Mouse (Mus musculus) right cerebral cortex, adult 18-20 months (tissue): ENCODE results near the gene Rhoh.

Experiments used
- DNase-seq: peaks from one replicate; pipeline ENCODE4 v3.0.0; 2022; ENCODE audit warnings: mixed read lengths

Rhoh gene

DNA sequence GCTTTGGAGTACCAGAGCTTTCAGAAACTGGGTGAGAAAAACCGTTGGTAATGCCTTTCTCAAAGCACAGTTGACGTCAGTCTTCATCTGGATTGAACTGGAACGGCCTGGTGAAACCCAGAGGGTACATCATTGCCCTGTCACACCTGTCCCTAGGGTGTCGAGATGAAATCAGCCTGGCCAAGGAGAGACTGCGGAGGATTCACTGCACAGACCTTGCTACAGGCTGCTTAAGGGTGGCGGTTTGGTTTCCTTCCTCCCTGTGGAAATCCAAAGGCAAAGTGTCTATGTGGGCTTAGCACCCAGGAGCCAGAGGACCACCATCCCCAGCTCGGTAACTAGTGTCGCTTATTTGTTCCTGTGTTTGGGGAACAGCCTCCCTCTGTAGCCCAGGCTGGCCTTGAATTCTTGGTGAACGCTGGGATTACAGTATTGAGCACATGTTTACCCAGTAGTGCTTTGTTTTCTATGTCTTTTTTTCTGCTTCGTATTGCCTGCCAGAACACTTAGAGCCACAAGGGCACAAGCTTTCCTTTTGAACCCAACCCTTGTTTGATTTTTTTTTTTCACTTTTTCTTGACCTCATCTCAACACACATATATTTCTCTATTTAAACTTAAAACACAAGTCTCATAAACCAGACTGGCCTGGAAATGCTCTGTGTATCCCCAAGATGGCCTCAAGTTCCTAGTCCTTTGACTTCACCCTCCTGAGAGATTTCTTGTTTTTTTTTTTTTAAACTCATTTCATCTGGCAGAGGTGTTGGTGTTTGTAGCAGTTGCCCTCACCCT is at the start of gene Rhoh:
Rhoh (plus strand) TSS at position 60 of the 791 bp plus-strand sequence.
- no peak for DNase-seq

DNA sequence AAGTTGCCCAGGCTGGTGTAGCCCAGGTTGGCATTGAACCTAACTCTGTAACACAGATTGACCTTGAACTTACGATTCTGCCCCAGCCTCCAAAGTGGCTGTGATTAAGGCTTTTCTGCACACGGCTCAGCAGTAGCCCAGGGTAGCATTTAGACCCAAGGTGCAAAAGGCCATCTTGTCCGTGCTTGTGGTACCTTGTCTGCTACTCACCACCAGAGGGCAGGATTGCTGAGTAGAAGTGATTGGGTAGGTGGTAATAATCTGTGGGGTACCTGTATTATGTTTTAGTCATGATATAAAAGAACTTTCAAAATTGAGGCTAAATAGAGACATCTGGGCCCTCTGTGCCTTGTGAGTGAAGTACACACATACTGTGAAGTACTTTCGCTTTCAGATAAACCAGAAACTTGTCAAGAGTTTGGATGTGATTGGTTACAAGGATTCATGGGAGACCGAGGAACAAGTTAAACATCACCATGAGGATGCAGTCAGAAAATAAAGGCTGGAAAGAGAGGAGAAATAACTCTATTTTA is 37.3 kb upstream of the Rhoh start:
- peak; percentile 8 for DNase-seq

GRCm38 (mm10) chr5:65826476-65826875 is 34.5 kb upstream of the Rhoh start:
- no peak for DNase-seq

- no peak for DNase-seq
These were observed 33.9 kb upstream of the Rhoh start for GRCm38 (mm10) chr5:65827102-65827501.

DNA sequence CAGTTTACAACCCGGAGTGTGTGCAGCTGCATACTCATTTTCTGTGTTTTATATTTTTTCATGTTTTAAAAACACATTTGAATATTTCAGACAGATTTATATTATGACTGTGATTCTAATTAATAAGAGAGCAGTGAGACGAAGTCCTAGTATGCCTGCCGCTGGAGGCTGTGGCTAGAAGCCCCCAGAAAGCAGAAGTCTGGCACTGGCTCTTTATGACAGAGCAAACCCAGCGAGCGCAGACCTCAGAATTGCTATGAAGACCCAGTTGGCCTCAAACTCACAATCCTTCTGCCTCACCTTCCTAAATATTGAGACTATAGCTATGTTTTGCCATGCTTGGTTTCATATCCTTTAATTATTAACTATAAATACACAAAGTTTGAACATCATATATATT is 32.8 kb upstream of the Rhoh start:
- no peak for DNase-seq

GRCm38 (mm10) chr5:65829059-65829458 is 32.0 kb upstream of the Rhoh start:
- no peak for DNase-seq

DNA sequence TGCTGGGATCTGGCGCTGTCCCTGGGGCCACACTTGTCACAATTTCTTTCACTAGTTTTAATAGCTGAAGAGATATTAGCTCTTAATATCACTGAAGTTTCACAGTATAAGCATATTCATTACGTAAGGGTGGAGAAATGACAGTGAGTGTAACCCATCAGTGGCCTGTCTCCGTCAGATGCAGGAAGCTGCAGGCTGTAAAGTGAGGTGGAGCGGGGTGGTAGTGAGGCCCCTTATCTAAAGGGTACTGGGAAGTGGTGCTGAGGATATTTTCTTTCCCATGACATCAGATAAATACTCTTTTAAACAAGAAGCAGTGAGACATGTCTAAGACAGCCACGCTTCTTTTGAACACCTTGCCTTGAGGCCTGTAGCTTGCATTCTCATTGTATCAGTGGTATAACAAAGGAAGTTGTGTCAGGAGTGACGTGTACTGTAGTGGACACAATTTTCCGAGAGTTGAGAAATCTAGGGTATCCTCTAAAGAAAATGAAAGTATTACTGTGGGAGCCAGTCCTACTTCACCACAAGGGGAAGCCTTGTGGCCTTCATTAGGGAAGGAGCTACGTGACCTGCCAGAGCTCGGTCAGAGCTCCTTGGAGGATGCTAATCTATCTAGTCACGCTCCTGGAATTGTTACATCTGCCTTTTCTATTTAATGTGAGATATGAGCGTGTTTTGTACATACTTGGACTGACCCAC is 28.9 kb upstream of the Rhoh start:
- DNase-seq = no peak

DNA sequence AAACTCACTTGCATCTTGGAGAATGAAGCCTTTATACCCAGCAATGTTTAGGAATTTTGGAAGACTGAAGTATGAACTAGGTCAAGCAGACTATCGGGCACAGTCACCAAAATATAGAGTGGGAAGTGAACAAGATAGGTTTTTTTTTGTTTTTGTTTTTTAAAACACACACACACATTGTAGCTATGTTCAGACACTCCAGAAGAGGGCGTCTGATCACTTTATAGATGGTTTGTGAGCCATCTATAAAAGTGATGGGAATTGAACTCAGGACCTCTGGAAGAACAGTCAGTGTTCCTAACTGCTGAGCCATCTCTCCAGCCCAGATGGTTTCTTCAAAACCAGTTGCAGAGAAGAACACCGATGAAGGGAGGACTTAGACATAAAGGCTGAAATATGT is 27.9 kb upstream of the Rhoh start:
- DNase-seq = no peak

GRCm38 (mm10) chr5:65833766-65834498 is 27.1 kb upstream of the Rhoh start:
- no peak for DNase-seq

GRCm38 (mm10) chr5:65838053-65838452 is 23.0 kb upstream of the Rhoh start:
- no peak for DNase-seq

GRCm38 (mm10) chr5:65842947-65843346 is 18.1 kb upstream of the Rhoh start:
- DNase-seq = no peak

GRCm38 (mm10) chr5:65846534-65846933 is 14.5 kb upstream of the Rhoh start:
- no peak for DNase-seq

GRCm38 (mm10) chr5:65846958-65847357 is 14.1 kb upstream of the Rhoh start:
- DNase-seq = no peak

GRCm38 (mm10) chr5:65847656-65848055 is 13.4 kb upstream of the Rhoh start:
- DNase-seq = no peak

DNA sequence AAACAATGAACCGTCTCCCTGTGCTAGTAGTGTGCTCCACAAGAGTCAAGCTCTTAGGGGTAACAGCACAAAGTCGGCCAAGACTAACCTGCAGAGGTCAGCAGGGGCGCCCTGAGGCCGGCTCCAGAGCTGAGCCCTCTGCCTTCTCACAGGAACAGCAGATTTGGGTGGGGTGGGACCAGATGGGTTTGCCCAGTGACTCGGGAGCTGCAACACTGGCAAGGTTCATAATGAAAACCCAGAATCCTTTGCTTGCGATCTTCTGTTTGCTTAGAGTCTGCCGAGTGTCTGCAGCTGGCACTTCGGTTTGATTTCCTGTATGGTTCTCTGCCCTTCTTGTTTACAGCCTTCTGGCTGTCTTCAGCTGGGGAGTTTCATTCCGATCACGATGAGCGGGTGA is 10.2 kb upstream of the Rhoh start:
- DNase-seq = no peak

- no peak for DNase-seq
These were observed 6.2 kb upstream of the Rhoh start for GRCm38 (mm10) chr5:65854786-65855191.

DNA sequence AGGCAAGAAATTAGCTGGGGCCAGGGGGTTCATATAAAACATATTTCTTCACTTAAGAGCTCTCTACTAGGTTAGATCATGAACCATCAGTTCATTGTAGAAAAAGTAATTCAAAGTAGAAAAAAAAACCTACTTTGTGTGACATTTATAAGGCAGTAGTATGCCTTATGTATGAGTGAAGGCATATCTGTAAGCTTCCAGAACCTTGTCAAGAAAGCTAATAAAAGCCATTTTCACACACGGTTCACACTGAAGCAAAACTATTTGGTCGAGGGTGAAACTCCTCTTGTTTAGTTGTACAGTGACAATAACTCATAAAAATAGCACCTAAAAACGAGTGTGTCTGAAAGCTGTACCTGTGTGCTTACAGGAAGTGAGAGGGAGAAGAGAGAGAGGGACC is 5.4 kb upstream of the Rhoh start:
- no peak for DNase-seq

DNA sequence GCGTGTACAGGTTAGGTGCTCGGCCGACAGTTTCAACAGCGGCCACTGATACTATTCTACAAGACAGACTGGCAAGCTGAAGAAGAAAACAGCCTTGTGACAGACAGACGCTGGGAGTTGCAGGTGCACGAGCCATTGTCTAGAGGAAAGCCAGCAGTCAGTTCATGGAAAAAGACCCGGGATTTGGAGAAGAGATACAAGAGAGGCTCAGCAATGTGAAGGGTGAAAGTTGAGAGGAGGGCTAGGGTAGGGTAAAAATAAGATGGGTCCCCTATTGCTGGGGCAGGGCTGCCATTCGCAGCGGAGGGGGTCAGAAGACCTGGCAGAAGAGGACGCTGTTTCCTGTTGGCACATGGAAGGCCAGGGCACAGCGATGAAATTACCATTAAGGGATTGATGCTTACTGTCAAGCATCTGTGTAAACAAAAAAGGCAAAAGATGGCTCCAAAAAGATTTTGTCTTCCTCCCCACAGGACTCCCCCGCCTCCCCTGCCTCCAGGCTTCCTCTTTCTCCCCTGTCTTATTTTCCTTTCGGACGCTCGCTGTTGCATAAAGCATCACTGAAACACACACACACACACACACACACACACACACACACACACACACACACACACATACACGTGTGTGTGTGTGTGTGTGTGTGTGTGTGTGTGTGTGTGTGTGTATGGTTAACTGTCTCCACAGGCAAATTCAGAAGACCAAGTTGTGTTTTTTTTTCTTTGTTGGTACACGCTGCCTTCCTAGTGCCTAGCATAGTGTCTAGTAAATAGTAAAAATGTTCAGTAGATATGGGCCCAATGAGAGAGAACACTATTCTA is 4.2 kb upstream of the Rhoh start:
- DNase-seq = no peak

DNA sequence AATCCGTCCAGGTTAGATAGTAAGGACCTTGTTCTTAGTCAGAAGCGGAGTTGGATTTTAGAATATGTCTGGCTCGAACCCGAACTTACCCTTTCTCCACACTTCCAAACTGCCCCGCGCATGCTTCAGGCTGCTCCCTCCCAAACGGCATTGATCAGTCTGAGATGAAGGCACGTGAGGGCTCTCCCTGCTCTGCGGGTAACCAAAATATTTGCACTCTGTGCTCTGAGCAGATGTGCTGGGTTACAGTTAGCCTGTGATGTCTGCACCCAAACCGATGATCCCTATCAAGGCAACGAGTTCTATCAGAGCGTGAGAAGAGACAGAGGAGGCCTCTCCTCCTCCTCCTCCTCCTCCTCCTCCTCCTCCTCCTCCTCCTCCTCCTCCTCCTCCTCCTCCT is 3.1 kb upstream of the Rhoh start:
- DNase-seq = no peak

GRCm38 (mm10) chr5:65858355-65858754 is 2.7 kb upstream of the Rhoh start:
- no peak for DNase-seq

GRCm38 (mm10) chr5:65858898-65859297 is 2.1 kb upstream of the Rhoh start:
- DNase-seq = no peak

DNA sequence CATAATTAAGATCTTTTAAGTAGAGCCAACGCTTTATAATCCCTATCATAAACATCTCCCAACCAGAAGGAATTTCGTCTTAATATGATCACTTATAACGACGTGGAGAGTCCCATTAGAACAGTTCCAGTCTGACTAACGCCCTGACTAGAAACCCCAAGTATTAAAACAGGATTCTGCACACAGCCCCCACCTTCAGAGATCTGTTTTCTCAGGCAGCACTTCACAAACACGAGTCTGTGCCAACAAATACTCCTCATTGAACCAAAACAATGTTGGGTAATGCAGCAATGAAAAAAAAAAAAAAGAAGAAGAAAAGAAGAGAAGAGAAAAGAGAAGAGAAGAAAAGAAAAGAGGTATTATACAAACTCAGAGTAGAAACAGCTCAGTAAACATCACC is 1.6 kb upstream of the Rhoh start:
- no peak for DNase-seq
